Mouse (Mus musculus) C2C12 (cell line): Measurements from ENCODE around the gene Ms4a7.

Source experiments
- CTCF ChIP-seq: IDR thresholded peaks from one replicate; pipeline ENCODE4 v1.5.1; 2011; ENCODE audit not compliant: control insufficient read depth, insufficient read depth, insufficient read length
- FOSL1 ChIP-seq: IDR thresholded peaks from one replicate; pipeline ENCODE4 v1.8.0; 2011; ENCODE audit warnings: mild to moderate bottlenecking, low read length; ENCODE audit not compliant: poor library complexity, insufficient read depth, severe bottlenecking

GRCm38 (mm10) chr19:11343992-11344391 lies 8.0 kb upstream of the Ms4a7 start:
- no peak for TF ChIP-seq CTCF
- no peak for TF ChIP-seq FOSL1
